In the genomic region with DNA sequence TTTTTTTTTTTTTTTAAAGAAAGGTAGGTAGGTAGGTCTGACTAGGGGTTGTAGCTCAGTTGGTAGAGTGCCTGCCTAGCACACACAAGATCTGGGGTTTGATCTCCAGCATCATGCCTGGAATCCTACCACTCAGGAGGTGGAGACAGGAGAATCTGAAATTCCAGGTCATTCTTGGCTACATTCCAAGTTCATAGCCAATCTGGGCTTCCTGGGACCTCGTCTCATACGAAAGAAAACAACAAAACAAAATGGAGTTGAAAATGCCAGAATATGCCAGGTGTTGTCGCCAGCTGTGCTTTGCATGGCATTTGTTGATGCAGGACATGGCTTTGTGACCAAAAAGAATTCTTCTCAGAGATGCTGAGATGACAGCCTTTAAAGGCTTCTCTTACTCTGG, we compare ENCODE assay signal across 11 mouse cellular contexts. TPM values are rescaled to one million over a fixed set of nuclear protein-coding genes. Genes with fewer than 3 reads are reported as not detected.
DNase-seq lines count a peak whose midpoint lies in the region; ATAC-seq lines count a peak whose summit lies in the region.
"Had no signal": no experiment of that assay in that cellular context is flagged by ENCODE, and none has a peak within 500 bp of the region (broad histone marks: within the 10 kb centered on the region; RNA-seq: fewer than 3 reads in every experiment).

No protein-coding gene starts in this region.

- H3K4me1 ChIP-seq in embryonic facial prominence, embryonic 12.5 days, result peaks cover 12% of the 10 kb centered on the region
- peaks cover 22% of the 10 kb centered on the region for H3K4me1 ChIP-seq in embryonic facial prominence, embryonic 10.5 days
- H3K4me1 ChIP-seq in kidney, embryonic 15.5 days, result peaks cover 22% of the 10 kb centered on the region
- H3K4me1 ChIP-seq in neural tube, embryonic 12.5 days, result peaks cover 14% of the 10 kb centered on the region

- peak overlapping the region; percentile 34; the same call in 1 of the 2 replicates for H3K9ac ChIP-seq in embryonic facial prominence, embryonic 12.5 days
- 0 out of 2 replicates have a peak overlapping the region, but pooled peaks have one; percentile 29 for H3K9ac ChIP-seq in kidney, embryonic 15.5 days
- H3K9ac ChIP-seq in neural tube, embryonic 12.5 days, result no peak overlapping the region
- H3K9ac ChIP-seq: heart, embryonic 15.5 days; stomach, embryonic 15.5 days had no signal

- 75% methylated on average over 3 of the region's 3 CpGs for WGBS in embryonic facial prominence, embryonic 12.5 days
- 78% methylated on average over 3 of the region's 3 CpGs for WGBS in embryonic facial prominence, embryonic 10.5 days
- WGBS in kidney, embryonic 15.5 days, result 67% methylated on average over 3 of the region's 3 CpGs
- WGBS in neural tube, embryonic 12.5 days, result 82% methylated on average over 3 of the region's 3 CpGs

- no peak overlapping the region for H3K4me2 ChIP-seq in embryonic facial prominence, embryonic 12.5 days (replicated peaks)
- peak overlapping the region; percentile 47 for H3K4me2 ChIP-seq in kidney, embryonic 15.5 days
- peak overlapping the region; percentile 38; the same call in 1 of the 2 replicates for H3K4me2 ChIP-seq in neural tube, embryonic 12.5 days (replicated peaks)

- no peaks in the 10 kb centered on the region for H3K27me3 ChIP-seq in embryonic facial prominence, embryonic 12.5 days
- no peaks in the 10 kb centered on the region for H3K27me3 ChIP-seq in embryonic facial prominence, embryonic 10.5 days (replicated peaks; ENCODE audit: low read depth, poor library complexity, severe bottlenecking)
- H3K27me3 ChIP-seq in kidney, embryonic 15.5 days, result no peaks in the 10 kb centered on the region
- H3K27me3 ChIP-seq in neural tube, embryonic 12.5 days (replicated peaks), result no peaks in the 10 kb centered on the region

- no peak for ATAC-seq in embryonic facial prominence, embryonic 12.5 days (ENCODE audit: insufficient number of reproducible peaks, insufficient read depth, low FRiP score, low TSS enrichment)
- no peak for ATAC-seq in kidney, embryonic 15.5 days (replicated peaks; ENCODE audit: low FRiP score)
- ATAC-seq in neural tube, embryonic 12.5 days (ENCODE audit: low FRiP score, low read depth), result no peak
- ATAC-seq: liver, embryonic 12.5 days had no signal

- no peak for DNase-seq in embryonic facial prominence, embryonic 10.5 days (ENCODE audit: low spot score)
- DNase-seq in kidney, postnatal 25 days, result no peak
- DNase-seq in neural tube, embryonic 10.5 days (ENCODE audit: extremely low spot score, low spot score), result no peak
- DNase-seq in frontal cortex, postnatal 25 days (ENCODE audit: low spot score in 2 of 2), result no peak
- DNase-seq in adrenal gland, adult 18-20 months (ENCODE audit: low spot score in 2 of 2), result no peak

- H3K27ac ChIP-seq in embryonic facial prominence, embryonic 12.5 days, result no peak overlapping the region
- H3K27ac ChIP-seq in embryonic facial prominence, embryonic 10.5 days (replicated peaks), result no peak overlapping the region
- H3K27ac ChIP-seq in kidney, embryonic 15.5 days, result no peak overlapping the region
- H3K27ac ChIP-seq in neural tube, embryonic 12.5 days, result no peak overlapping the region
- H3K27ac ChIP-seq: heart, embryonic 15.5 days; liver, embryonic 12.5 days; stomach, embryonic 15.5 days had no signal

- no peak overlapping the region for H3K4me3 ChIP-seq in embryonic facial prominence, embryonic 12.5 days
- H3K4me3 ChIP-seq in embryonic facial prominence, embryonic 10.5 days, result no peak overlapping the region
- H3K4me3 ChIP-seq in kidney, embryonic 15.5 days (replicated peaks), result no peak overlapping the region
- H3K4me3 ChIP-seq in neural tube, embryonic 12.5 days, result no peak overlapping the region
- H3K4me3 ChIP-seq: heart, embryonic 15.5 days; liver, embryonic 12.5 days; stomach, embryonic 15.5 days had no signal

- no peaks in the 10 kb centered on the region for H3K9me3 ChIP-seq in embryonic facial prominence, embryonic 12.5 days
- no peaks in the 10 kb centered on the region for H3K9me3 ChIP-seq in embryonic facial prominence, embryonic 10.5 days
- H3K9me3 ChIP-seq in kidney, embryonic 15.5 days (replicated peaks), result no peaks in the 10 kb centered on the region
- H3K9me3 ChIP-seq in neural tube, embryonic 12.5 days, result no peaks in the 10 kb centered on the region
- H3K9me3 ChIP-seq: heart, embryonic 15.5 days; liver, embryonic 12.5 days; stomach, embryonic 15.5 days had no signal

- H3K36me3 ChIP-seq in embryonic facial prominence, embryonic 12.5 days, result no peaks in the 10 kb centered on the region
- H3K36me3 ChIP-seq in embryonic facial prominence, embryonic 10.5 days (replicated peaks), result no peaks in the 10 kb centered on the region
- no peaks in the 10 kb centered on the region for H3K36me3 ChIP-seq in kidney, embryonic 15.5 days
- H3K36me3 ChIP-seq in neural tube, embryonic 12.5 days, result no peaks in the 10 kb centered on the region
- H3K36me3 ChIP-seq: heart, embryonic 15.5 days; liver, embryonic 12.5 days; stomach, embryonic 15.5 days had no signal

RNA-seq across cellular contexts. Expression of a gene that starts 4.4 kb away (rescaled TPM):
- 220 and 236 TPM in 2 replicates for polyA plus RNA-seq in embryonic facial prominence, embryonic 12.5 days (2016; fragmentation: Nextera tagmentation; extraction: Ambion mirVana)
- 287 and 289 TPM in 2 replicates for polyA plus RNA-seq in embryonic facial prominence, embryonic 10.5 days (2016; fragmentation: Nextera tagmentation; extraction: Ambion mirVana)
- polyA plus RNA-seq in kidney, embryonic 15.5 days (2015; fragmentation: Nextera tagmentation; extraction: Ambion mirVana), result 240 and 253 TPM in 2 replicates
- 208 and 218 TPM in 2 replicates for polyA plus RNA-seq in neural tube, embryonic 12.5 days (2016; fragmentation: Nextera tagmentation; extraction: Ambion mirVana)
- total RNA-seq in adrenal gland, adult 18-20 months (2021), result 100 to 1,000 TPM; 544 to 611 TPM

RNA-seq across cellular contexts. Expression of a gene that starts 23.3 kb away (rescaled TPM):
- polyA plus RNA-seq in embryonic facial prominence, embryonic 12.5 days (2016; fragmentation: Nextera tagmentation; extraction: Ambion mirVana), result 8.1 and 8.6 TPM in 2 replicates
- polyA plus RNA-seq in embryonic facial prominence, embryonic 10.5 days (2016; fragmentation: Nextera tagmentation; extraction: Ambion mirVana), result 7.2 and 7.3 TPM in 2 replicates
- polyA plus RNA-seq in kidney, embryonic 15.5 days (2015; fragmentation: Nextera tagmentation; extraction: Ambion mirVana), result 4.6 and 5.6 TPM in 2 replicates
- polyA plus RNA-seq in neural tube, embryonic 12.5 days (2016; fragmentation: Nextera tagmentation; extraction: Ambion mirVana), result 5.5 and 6.2 TPM in 2 replicates
- 1 to 10 TPM; 2.8 to 3.5 TPM for total RNA-seq in adrenal gland, adult 18-20 months (2021)

RNA-seq across cellular contexts. Expression of a gene that starts 37.4 kb away (rescaled TPM):
- 216 and 221 TPM in 2 replicates for polyA plus RNA-seq in embryonic facial prominence, embryonic 12.5 days (2016; fragmentation: Nextera tagmentation; extraction: Ambion mirVana)
- polyA plus RNA-seq in embryonic facial prominence, embryonic 10.5 days (2016; fragmentation: Nextera tagmentation; extraction: Ambion mirVana), result 249 and 271 TPM in 2 replicates
- 210 and 223 TPM in 2 replicates for polyA plus RNA-seq in kidney, embryonic 15.5 days (2015; fragmentation: Nextera tagmentation; extraction: Ambion mirVana)
- 204 and 205 TPM in 2 replicates for polyA plus RNA-seq in neural tube, embryonic 12.5 days (2016; fragmentation: Nextera tagmentation; extraction: Ambion mirVana)
- total RNA-seq in adrenal gland, adult 18-20 months (2021), result 100 to 1,000 TPM; 149 to 156 TPM
